Mouse (Mus musculus) heart, adult 2 months (tissue): Measurements from ENCODE around the gene Mynn. TPM values are rescaled to one million over a fixed set of nuclear protein-coding genes. Genes with fewer than 3 reads are reported as not detected.

Experiments used
- DNase-seq, 2 experiments: peaks; one replicate each; pipeline ENCODE4 v3.0.0; 2021
- H3K27ac ChIP-seq: fragments of 200-600 bp; 2 replicates; pipeline ENCODE4 v1.8.1; 2022
- H3K27me3 ChIP-seq: fragments of 200-500 bp; 2 replicates; pipeline ENCODE4 v1.6.1; 2012; ENCODE audit warnings: mild to moderate bottlenecking, low read length, inconsistent platforms, mixed read lengths; ENCODE audit not compliant: control insufficient read depth, insufficient read depth
- H3K36me3 ChIP-seq: fragments of 200-500 bp; 2 replicates; pipeline ENCODE4 v1.6.1; 2012; ENCODE audit warnings: low read length, inconsistent platforms; ENCODE audit not compliant: control insufficient read depth, insufficient read depth
- H3K4me1 ChIP-seq: fragments of 200-500 bp; 2 replicates; pipeline ENCODE4 v1.6.1; 2011; ENCODE audit warnings: low read length; ENCODE audit not compliant: control insufficient read depth, insufficient read depth
- H3K4me3 ChIP-seq: fragments of 200-600 bp; 2 replicates; pipeline ENCODE4 v1.8.1; 2022
- H3K79me2 ChIP-seq: fragments of 200-500 bp; replicated peaks from 2 replicates; pipeline ENCODE4 v1.6.1; 2012; ENCODE audit warnings: mild to moderate bottlenecking, inconsistent platforms, low read length, moderate library complexity, mixed read lengths; ENCODE audit not compliant: control insufficient read depth, insufficient read depth
- H3K9ac ChIP-seq: fragments of 200-500 bp; 2 replicates; pipeline ENCODE4 v1.6.1; 2012; ENCODE audit warnings: low read depth, mild to moderate bottlenecking, control low read depth, inconsistent platforms, low read length, mixed read lengths
- CTCF ChIP-seq: fragments of 200-600 bp; IDR thresholded peaks from 2 replicates; pipeline ENCODE4 v1.8.1; 2022; ENCODE audit warnings: antibody characterized with exemption, mild to moderate bottlenecking, moderate library complexity
- EP300 ChIP-seq: fragments of 200-500 bp; IDR thresholded peaks from 2 replicates; pipeline ENCODE4 v1.6.1; 2011; ENCODE audit warnings: low read depth, low read length, control low read depth; ENCODE audit not compliant: insufficient read depth
- POLR2A ChIP-seq: fragments of 200-500 bp; IDR thresholded peaks from 2 replicates; pipeline ENCODE4 v1.6.1; 2011; ENCODE audit warnings: mild to moderate bottlenecking, low read depth, low read length, control low read depth; ENCODE audit not compliant: insufficient read depth
- WGBS: fragments of 180-500 bp; shearing (Covaris S2); methylation state at CpG from one replicate; pipeline ENCODE4 v1.1.7; 2018; 5-methylcytosine and 5-hydroxymethylcytosine counted together
- intact Hi-C: fragments of 180-260 bp; cut with DNase I; formaldehyde crosslinking; loops from one replicate; pipeline ENCODE4 v1.15.1; 2025
- polyA plus RNA-seq: library from polyadenylated mRNA; depleted of rRNA; stranded (reverse); fragments of >200 nt; gene quantifications from 2 replicates; pipeline ENCODE4 v1.2.3, GENCODE M21; 2012
- total RNA-seq, 2 experiments: library from RNA; stranded (reverse); gene quantifications; 2 replicates each; pipeline ENCODE4 v1.2.3; 2021

Mynn gene
- total and polyA plus RNA-seq, 3 experiments: 7.3 to 13.4 (median 13.2) TPM

DNA sequence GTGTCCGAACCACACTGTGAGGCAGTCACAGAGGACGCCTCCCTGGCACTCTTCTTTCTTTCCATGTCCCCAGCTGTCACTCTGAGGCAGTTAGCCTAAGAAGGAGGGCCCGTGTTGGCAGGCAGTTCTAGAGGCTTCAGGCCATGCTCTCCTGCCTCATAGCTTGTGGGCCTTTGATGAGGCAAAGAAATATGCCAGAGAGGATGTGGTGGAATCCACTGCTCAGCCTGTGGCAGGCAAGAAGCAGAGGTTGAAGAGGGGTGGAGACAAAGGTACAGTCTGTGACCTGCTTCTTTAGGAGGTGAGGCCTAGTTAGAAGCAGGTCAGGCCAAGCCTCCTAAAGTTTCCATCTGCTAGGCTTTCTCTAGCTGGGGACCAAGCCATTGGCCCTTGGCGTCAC is 9.1 kb downstream of the Mynn start:
- DNase-seq: no peak
- TF ChIP-seq POLR2A (no peak), EP300 (no peak), CTCF (no peak)
- no peaks in the 10 kb centered on the region for H3K27me3 ChIP-seq
- intact Hi-C loops: no loop called here
- no peaks in the 10 kb centered on the region; the same call in none of the 2 replicates for H3K79me2 ChIP-seq
- H3K27ac ChIP-seq: no peak overlapping the region
- peaks cover 2% of the 10 kb centered on the region for H3K4me1 ChIP-seq
- no peak overlapping the region for H3K9ac ChIP-seq
- no peak overlapping the region for H3K4me3 ChIP-seq
- H3K36me3 ChIP-seq: peaks cover 16% of the 10 kb centered on the region
- 92% methylated on average over 4 of the region's 4 CpGs for WGBS

GRCm38 (mm10) chr3:30620132-30620531 is 18.3 kb downstream of the Mynn start:
- no peak overlapping the region for H3K27ac ChIP-seq

DNA sequence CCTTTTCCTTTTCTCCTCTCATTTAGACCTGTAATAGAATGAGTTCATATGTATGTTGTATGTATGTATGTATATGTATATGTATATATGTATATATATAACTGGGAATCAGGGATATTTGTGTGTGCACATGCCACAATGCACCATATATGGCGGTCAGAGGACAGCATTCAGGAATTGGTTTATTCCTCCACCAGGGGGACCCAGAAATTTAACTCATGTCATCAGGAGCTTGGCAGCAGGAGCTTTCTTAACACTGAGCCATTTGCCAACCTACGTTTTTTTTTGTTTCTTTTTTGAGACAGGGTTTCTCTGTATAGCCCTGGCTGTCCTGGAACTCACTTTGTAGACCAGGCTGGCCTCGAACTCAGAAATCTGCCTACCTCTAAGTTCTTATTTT is 31.8 kb downstream of the Mynn start:
- no peak overlapping the region for H3K4me3 ChIP-seq
- H3K9ac ChIP-seq: no peak overlapping the region
- no peak for DNase-seq
- no peaks in the 10 kb centered on the region for H3K36me3 ChIP-seq
- WGBS: 56% methylated on average over 3 of the region's 3 CpGs
- no peaks in the 10 kb centered on the region for H3K27me3 ChIP-seq
- intact Hi-C loops: no loop called here
- TF ChIP-seq EP300: no peak
- TF ChIP-seq CTCF: no peak
- no peak for TF ChIP-seq POLR2A
- no peaks in the 10 kb centered on the region for H3K4me1 ChIP-seq
- no peaks in the 10 kb centered on the region for H3K79me2 ChIP-seq
- H3K27ac ChIP-seq: no peak overlapping the region

More at GRCm38 (mm10) chr3:30620132-30620531, 18.3 kb downstream of the Mynn start:
- Histone ChIP-seq H3K4me1 (no peaks in the 10 kb centered on the region), H3K9ac (no peak overlapping the region), H3K36me3 (no peaks in the 10 kb centered on the region), H3K4me3 (no peak overlapping the region), H3K27me3 (no peaks in the 10 kb centered on the region), H3K79me2 (no peaks in the 10 kb centered on the region)
- intact Hi-C loops: no loop called here
- no peak for TF ChIP-seq EP300
- TF ChIP-seq CTCF: no peak
- TF ChIP-seq POLR2A: no peak
- DNase-seq: no peak
- 62% methylated on average over 8 of the region's 8 CpGs for WGBS

DNA sequence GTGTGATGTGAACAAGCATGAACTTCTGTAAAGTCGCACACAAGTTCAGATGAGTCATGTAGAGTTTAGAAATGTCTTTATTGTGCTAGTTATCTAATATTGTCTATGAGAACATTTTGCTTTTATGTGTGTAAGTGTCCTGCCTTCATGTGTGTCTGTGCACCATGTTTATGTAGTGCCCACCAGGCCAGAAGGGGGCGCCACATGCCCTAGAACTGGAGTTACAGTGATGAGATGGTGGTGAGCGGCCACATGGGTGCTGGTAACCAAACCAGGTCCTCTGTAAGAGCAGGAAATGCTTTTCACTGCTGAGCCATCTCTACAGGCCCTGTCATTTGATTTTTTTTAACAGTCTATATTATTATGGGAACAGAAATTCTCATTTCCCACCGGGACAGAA is 33.8 kb downstream of the Mynn start:
- no peak for DNase-seq
- Histone ChIP-seq H3K4me3 (no peak overlapping the region), H3K79me2 (no peaks in the 10 kb centered on the region), H3K36me3 (no peaks in the 10 kb centered on the region), H3K4me1 (no peaks in the 10 kb centered on the region), H3K27ac (no peak overlapping the region), H3K27me3 (no peaks in the 10 kb centered on the region), H3K9ac (no peak overlapping the region)
- intact Hi-C loops: no loop called here
- WGBS: 78% methylated on average over 4 of the region's 4 CpGs
- no peak for TF ChIP-seq POLR2A

DNA sequence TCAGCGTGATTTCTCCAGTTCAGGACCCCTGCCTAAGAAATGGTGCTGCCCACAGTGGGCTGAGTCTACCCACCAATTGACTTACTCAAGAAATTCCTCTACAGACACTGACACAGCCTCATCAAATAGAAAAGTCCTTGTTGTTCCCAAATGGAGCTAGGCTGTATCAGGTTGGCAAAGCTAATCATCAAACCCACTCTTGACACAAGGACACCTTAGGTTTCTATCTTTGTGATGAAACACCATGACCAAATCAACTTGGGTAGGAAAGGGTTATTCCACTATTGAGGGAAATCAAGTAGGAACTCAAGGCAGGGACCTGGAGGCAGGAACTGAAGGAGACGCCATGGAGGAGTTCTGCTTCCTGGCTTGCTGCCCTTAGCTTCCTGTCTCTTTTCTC is 42.3 kb downstream of the Mynn start, which contains the start of gene Lrriq4:
Lrriq4 (plus strand) TSS at position 301 of the 400 bp plus-strand sequence.
- Histone ChIP-seq H3K4me1 (no peaks in the 10 kb centered on the region), H3K27me3 (no peaks in the 10 kb centered on the region), H3K27ac (no peak within 1 kb of the TSS), H3K36me3 (no peaks in the 10 kb centered on the region), H3K79me2 (no peaks in the 10 kb centered on the region), H3K9ac (no peak within 1 kb of the TSS), H3K4me3 (no peak within 1 kb of the TSS)
- DNase-seq: no peak
- intact Hi-C loops: no loop called here
- TF ChIP-seq EP300 (no peak), POLR2A (no peak), CTCF (no peak)
- WGBS: 58% methylated on average over 2 of the region's 2 CpGs

- no peak for DNase-seq
- Histone ChIP-seq H3K27ac (no peak overlapping the region), H3K4me1 (no peaks in the 10 kb centered on the region; the same call in 1 of the 2 replicates), H3K27me3 (peaks cover 7% of the 10 kb centered on the region), H3K79me2 (no peaks in the 10 kb centered on the region), H3K9ac (no peak overlapping the region), H3K4me3 (no peak overlapping the region), H3K36me3 (no peaks in the 10 kb centered on the region)
- TF ChIP-seq POLR2A (no peak), CTCF (no peak), EP300 (no peak)
- 42% methylated on average over 8 of the region's 8 CpGs for WGBS
- intact Hi-C loops: no loop called here
Observed at GRCm38 (mm10) chr3:30646761-30647160, 44.9 kb downstream of the Mynn start.
